Mouse (Mus musculus): ENCODE data around the gene Tango6. TPM values are rescaled to one million over a fixed set of nuclear protein-coding genes. Genes with fewer than 3 reads are reported as not detected.
A peak's percentile ranks its signal among the peaks of the same experiment; 100 is the strongest.

Tango6 gene
- polyA plus RNA-seq, 1 experiment from 2014 or later = 5.8 TPM

DNA sequence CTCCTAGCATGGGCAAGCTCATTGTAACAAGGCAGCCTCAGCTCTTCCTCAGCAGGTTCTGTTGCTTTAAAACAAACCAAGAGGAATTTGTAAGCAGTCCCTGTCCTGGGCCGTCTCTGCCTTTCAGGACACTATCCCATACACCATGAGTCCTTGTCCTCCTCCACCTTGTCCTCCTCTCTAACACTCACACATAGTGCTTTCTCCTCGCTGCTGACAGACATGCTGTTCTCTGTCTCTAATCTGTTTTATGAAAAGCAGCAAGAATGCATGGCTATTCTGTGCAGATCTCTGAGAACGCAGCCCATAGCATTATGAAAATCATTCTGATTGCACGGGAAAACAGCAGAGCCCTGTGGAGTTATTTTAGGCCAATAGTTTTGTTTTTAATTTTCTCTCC lies 78.4 kb downstream of the Tango6 start:
- Histone ChIP-seq H3K9me3 (ENCODE audit: control insufficient read depth, low read length) (no peaks in the 10 kb centered on the region), H3K36me3 (ENCODE audit: control insufficient read depth, insufficient read depth, low read length) (no peaks in the 10 kb centered on the region), H3K4me2 (ENCODE audit: low read depth, low read length) (no peak overlapping the region), H3K9ac (replicated peaks; ENCODE audit: low read depth, low read length) (no peak overlapping the region), H3K27me3 (ENCODE audit: control insufficient read depth, insufficient read depth, low read length) (no peaks in the 10 kb centered on the region), H3K27ac (ENCODE audit: low read depth, low read length) (peak overlapping the region; percentile 60), H3K4me1 (ENCODE audit: control insufficient read depth, insufficient read depth, low read length) (peaks cover 8% of the 10 kb centered on the region; the same call in 1 of the 2 replicates), H3K4me3 (ENCODE audit: low read depth, low read length) (no peak overlapping the region)
- WGBS = 40% methylated on average over 4 of the region's 4 CpGs
- no peak for ATAC-seq (ENCODE audit: low read depth)

DNA sequence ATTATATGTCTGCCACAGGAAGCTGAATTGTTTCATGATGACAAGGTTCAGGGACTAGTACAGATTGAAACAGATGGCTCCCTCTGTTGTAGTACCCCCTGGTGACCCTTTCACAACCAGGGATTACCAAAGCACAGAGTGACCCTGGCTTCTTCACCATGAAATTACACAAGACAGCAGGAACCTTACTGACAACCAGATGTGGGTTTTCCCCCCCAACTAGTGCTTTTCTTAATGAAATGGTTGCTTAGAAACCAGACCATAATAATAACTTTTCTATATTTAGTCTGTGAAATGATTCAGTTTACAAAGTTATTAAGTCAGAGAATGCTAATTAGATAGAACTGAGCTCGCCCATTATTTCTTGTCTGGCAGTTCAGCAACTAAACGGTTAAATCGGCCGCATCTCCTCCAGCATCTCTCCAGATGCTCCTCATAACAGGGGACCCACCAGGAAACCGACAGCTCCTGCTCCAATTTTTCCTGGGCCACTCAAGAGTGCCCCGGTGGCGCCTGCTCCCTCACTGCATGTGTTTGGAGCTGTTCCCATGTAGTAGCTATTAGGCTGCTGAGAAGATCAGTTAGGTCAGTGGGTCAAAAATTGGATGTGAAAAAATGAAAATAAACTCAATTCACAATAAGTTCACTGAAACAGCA lies 79.1 kb downstream of the Tango6 start:
- Histone ChIP-seq H3K9me3 (ENCODE audit: control insufficient read depth, low read length) (no peaks in the 10 kb centered on the region), H3K9ac (replicated peaks; ENCODE audit: low read depth, low read length) (no peak overlapping the region), H3K4me1 (ENCODE audit: control insufficient read depth, insufficient read depth, low read length) (peaks cover 8% of the 10 kb centered on the region; the same call in 1 of the 2 replicates), H3K27me3 (ENCODE audit: control insufficient read depth, insufficient read depth, low read length) (no peaks in the 10 kb centered on the region), H3K36me3 (ENCODE audit: control insufficient read depth, insufficient read depth, low read length) (no peaks in the 10 kb centered on the region), H3K27ac (ENCODE audit: low read depth, low read length) (no peak overlapping the region), H3K4me2 (ENCODE audit: low read depth, low read length) (no peak overlapping the region), H3K4me3 (ENCODE audit: low read depth, low read length) (no peak overlapping the region)
- WGBS = 25% methylated on average over 7 of the region's 7 CpGs
- ATAC-seq (ENCODE audit: low read depth) = no peak; the same call in 1 of the 2 replicates

DNA sequence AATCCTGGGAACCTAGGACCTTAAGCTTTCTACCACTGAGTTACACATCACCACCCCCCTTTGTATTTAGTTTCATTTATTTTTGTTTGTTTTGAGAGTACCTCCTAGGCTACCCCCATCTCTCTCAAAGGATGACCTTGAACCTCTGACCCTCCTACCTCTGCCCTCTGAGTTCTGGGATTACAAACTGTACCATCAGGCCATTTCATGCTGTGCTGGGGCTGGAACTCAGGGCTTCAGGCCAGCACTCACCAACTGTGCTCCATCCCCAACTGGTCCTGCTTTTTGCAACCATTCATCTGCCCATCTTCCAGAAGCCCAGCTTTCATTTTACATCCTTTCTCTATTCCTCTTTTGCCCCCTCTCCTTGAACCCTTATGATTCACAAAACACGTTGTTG lies 81.7 kb downstream of the Tango6 start:
- H3K9ac ChIP-seq (replicated peaks; ENCODE audit: low read depth, low read length) = no peak overlapping the region
- H3K27ac ChIP-seq (ENCODE audit: low read depth, low read length) = no peak overlapping the region
- no peak overlapping the region for H3K4me3 ChIP-seq (ENCODE audit: low read depth, low read length)
- no peaks in the 10 kb centered on the region for H3K27me3 ChIP-seq (ENCODE audit: control insufficient read depth, insufficient read depth, low read length)
- H3K36me3 ChIP-seq (ENCODE audit: control insufficient read depth, insufficient read depth, low read length) = no peaks in the 10 kb centered on the region
- H3K9me3 ChIP-seq (ENCODE audit: control insufficient read depth, low read length) = no peaks in the 10 kb centered on the region
- WGBS = 78% methylated on average over 1 of the region's 1 CpGs
- H3K4me2 ChIP-seq (ENCODE audit: low read depth, low read length) = no peak overlapping the region
- H3K4me1 ChIP-seq (ENCODE audit: control insufficient read depth, insufficient read depth, low read length) = peaks cover 8% of the 10 kb centered on the region; the same call in 1 of the 2 replicates
- no peak for ATAC-seq (ENCODE audit: low read depth)

DNA sequence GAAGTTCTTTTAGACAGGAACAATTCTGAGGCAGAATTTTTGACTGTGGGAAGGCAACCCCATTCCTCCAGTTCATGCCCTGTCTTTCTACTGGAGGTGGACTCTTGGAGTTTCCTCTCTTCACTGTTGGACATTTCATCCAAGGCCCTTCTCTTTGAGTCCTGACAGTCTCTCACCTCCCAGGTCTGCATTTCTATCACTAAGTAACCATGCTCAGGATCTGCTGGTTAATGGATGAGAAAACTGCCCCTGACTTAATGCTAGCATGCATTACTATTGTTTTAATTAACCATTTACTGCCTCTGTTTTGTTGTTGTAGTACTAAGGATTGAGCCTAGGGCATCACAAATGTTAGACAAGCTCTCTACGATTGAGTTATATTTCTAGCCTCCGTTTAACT lies 82.7 kb downstream of the Tango6 start:
- H3K27me3 ChIP-seq (ENCODE audit: control insufficient read depth, insufficient read depth, low read length) = no peaks in the 10 kb centered on the region
- H3K4me1 ChIP-seq (ENCODE audit: control insufficient read depth, insufficient read depth, low read length) = peaks cover 8% of the 10 kb centered on the region; the same call in 1 of the 2 replicates
- no peaks in the 10 kb centered on the region for H3K9me3 ChIP-seq (ENCODE audit: control insufficient read depth, low read length)
- no peak overlapping the region for H3K9ac ChIP-seq (replicated peaks; ENCODE audit: low read depth, low read length)
- 96% methylated on average over 2 of the region's 2 CpGs for WGBS
- no peak for ATAC-seq (ENCODE audit: low read depth)
- no peak overlapping the region for H3K27ac ChIP-seq (ENCODE audit: low read depth, low read length)
- no peak overlapping the region for H3K4me3 ChIP-seq (ENCODE audit: low read depth, low read length)
- H3K36me3 ChIP-seq (ENCODE audit: control insufficient read depth, insufficient read depth, low read length) = no peaks in the 10 kb centered on the region
- H3K4me2 ChIP-seq (ENCODE audit: low read depth, low read length) = no peak overlapping the region

DNA sequence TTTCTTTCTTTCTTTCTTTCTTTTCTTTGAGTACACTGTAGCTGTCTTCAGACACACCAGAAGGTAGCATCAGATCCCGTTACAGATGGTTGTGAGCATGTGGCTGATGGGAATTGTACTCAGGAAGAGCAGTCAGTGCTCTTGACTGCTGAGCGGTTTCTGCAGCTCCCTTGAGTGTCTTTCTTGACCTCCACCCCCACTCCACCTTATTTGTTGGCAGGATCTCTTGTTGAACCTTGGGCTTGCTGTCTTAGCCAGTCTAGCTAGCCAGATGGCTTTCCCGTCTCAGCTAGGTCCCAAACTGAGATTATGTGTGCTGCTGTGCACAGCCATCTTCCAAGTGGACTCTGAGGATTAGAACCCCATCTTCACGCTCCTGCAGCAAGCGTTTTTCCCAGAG lies 83.9 kb downstream of the Tango6 start:
- Histone ChIP-seq H3K27me3 (ENCODE audit: control insufficient read depth, insufficient read depth, low read length) (no peaks in the 10 kb centered on the region), H3K4me3 (ENCODE audit: low read depth, low read length) (no peak overlapping the region), H3K4me2 (ENCODE audit: low read depth, low read length) (no peak overlapping the region), H3K4me1 (ENCODE audit: control insufficient read depth, insufficient read depth, low read length) (peaks cover 3% of the 10 kb centered on the region; the same call in 1 of the 2 replicates), H3K36me3 (ENCODE audit: control insufficient read depth, insufficient read depth, low read length) (no peaks in the 10 kb centered on the region), H3K27ac (ENCODE audit: low read depth, low read length) (no peak overlapping the region), H3K9me3 (ENCODE audit: control insufficient read depth, low read length) (no peaks in the 10 kb centered on the region), H3K9ac (replicated peaks; ENCODE audit: low read depth, low read length) (no peak overlapping the region)
- 83% methylated on average over 5 of the region's 5 CpGs for WGBS
- no peak for ATAC-seq (ENCODE audit: low read depth)

DNA sequence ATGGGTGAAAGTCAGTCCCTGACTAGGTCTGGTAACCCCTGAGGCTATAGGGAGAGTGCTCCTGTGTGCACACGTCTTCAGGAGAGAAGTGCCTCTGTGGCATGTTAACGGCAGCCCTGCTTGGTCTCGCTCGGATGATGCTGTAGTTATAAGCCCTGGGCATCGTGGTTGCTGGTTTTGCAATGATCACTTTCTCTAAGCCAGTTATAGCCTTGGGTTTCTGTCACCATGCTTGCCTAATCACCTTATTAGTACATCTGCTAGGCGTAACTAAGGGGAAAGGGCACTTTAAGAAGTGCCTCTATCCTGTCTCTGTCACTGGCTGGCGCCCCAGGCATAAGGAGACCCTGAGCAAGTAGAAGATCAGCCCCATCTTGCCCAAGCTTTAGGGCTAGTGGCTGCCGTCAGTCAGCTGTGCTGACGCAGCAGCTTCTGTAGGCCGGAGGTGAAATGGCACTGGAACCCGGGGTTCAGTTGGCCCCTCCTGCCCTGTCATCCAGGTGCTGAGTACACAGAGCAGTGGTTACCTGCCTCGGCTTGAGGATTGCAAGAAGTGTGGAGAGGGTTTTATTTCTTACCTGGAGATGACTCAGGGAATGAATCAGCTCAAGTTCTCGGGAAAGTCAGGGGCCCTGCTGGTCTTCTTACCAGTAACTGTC lies 86.4 kb downstream of the Tango6 start:
- Histone ChIP-seq H3K4me2 (ENCODE audit: low read depth, low read length) (no peak overlapping the region), H3K4me3 (ENCODE audit: low read depth, low read length) (no peak overlapping the region), H3K9ac (replicated peaks; ENCODE audit: low read depth, low read length) (no peak overlapping the region), H3K4me1 (ENCODE audit: control insufficient read depth, insufficient read depth, low read length) (no peaks in the 10 kb centered on the region), H3K27ac (ENCODE audit: low read depth, low read length) (no peak overlapping the region), H3K27me3 (ENCODE audit: control insufficient read depth, insufficient read depth, low read length) (no peaks in the 10 kb centered on the region), H3K9me3 (ENCODE audit: control insufficient read depth, low read length) (no peaks in the 10 kb centered on the region), H3K36me3 (ENCODE audit: control insufficient read depth, insufficient read depth, low read length) (no peaks in the 10 kb centered on the region)
- no peak for ATAC-seq (ENCODE audit: low read depth)
- WGBS = 79% methylated on average over 13 of the region's 13 CpGs

DNA sequence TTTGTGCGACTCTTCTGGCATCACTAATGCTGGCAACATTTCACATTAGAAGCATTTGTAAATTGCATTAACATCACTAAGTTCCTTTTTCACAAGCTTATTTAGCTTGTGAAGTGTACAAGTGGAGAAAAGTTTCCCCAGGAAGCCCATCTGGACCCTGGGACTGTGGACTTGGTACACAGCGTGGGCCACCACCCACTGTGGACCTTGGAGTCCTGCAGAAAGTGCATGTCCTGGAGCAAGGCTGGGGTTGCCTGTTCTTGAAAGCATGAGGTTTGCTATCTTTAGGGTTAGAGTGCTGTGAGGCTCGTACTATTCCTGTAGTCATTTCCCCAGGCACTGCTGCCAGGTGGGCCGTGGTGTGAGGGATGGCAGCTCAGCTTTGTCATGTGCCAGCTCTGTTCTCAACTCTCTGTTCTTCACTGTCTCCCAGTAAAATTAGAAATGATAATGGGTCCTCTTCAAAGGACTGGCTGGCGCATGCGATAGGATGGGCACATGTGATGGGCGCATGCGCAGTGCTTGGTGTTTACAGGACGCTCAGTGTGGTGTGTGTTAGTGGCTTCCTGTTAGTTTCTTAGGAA lies 87.8 kb downstream of the Tango6 start:
- no peak overlapping the region for H3K4me2 ChIP-seq (ENCODE audit: low read depth, low read length)
- no peak for ATAC-seq (ENCODE audit: low read depth)
- 0 out of 2 replicates have a peak, but pooled peaks cover 3% of the 10 kb centered on the region for H3K4me1 ChIP-seq (ENCODE audit: control insufficient read depth, insufficient read depth, low read length)
- no peaks in the 10 kb centered on the region for H3K36me3 ChIP-seq (ENCODE audit: control insufficient read depth, insufficient read depth, low read length)
- H3K4me3 ChIP-seq (ENCODE audit: low read depth, low read length) = no peak overlapping the region
- H3K27ac ChIP-seq (ENCODE audit: low read depth, low read length) = no peak overlapping the region
- H3K9ac ChIP-seq (replicated peaks; ENCODE audit: low read depth, low read length) = no peak overlapping the region
- H3K27me3 ChIP-seq (ENCODE audit: control insufficient read depth, insufficient read depth, low read length) = no peaks in the 10 kb centered on the region
- no peaks in the 10 kb centered on the region for H3K9me3 ChIP-seq (ENCODE audit: control insufficient read depth, low read length)
- 92% methylated on average over 9 of the region's 9 CpGs for WGBS

DNA sequence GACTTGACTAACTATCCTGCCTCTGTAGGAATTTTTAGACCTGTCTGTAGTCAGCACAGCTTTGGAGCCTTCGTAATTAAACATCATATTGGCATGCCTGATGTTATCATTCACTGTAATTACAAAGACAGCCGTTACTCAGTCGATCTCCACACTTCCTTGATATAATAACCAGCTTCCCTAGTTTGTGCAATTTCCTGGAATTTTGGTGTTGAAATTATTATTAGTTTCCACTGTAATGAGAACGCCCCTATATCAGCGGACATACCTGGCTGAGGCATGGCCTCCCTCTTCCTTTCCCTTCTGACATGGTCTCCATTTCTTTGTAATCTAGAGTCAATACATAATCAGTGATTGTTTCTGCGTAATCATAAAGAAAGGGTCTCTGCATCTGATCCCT lies 89.2 kb downstream of the Tango6 start:
- H3K27ac ChIP-seq (ENCODE audit: low read depth, low read length) = no peak overlapping the region
- no peak for ATAC-seq (ENCODE audit: low read depth)
- no peaks in the 10 kb centered on the region for H3K36me3 ChIP-seq (ENCODE audit: control insufficient read depth, insufficient read depth, low read length)
- H3K4me2 ChIP-seq (ENCODE audit: low read depth, low read length) = no peak overlapping the region
- H3K9ac ChIP-seq (replicated peaks; ENCODE audit: low read depth, low read length) = no peak overlapping the region
- H3K4me1 ChIP-seq (ENCODE audit: control insufficient read depth, insufficient read depth, low read length) = 0 out of 2 replicates have a peak, but pooled peaks cover 3% of the 10 kb centered on the region
- no peaks in the 10 kb centered on the region for H3K27me3 ChIP-seq (ENCODE audit: control insufficient read depth, insufficient read depth, low read length)
- WGBS = 76% methylated on average over 6 of the region's 6 CpGs
- no peak overlapping the region for H3K4me3 ChIP-seq (ENCODE audit: low read depth, low read length)
- H3K9me3 ChIP-seq (ENCODE audit: control insufficient read depth, low read length) = no peaks in the 10 kb centered on the region

DNA sequence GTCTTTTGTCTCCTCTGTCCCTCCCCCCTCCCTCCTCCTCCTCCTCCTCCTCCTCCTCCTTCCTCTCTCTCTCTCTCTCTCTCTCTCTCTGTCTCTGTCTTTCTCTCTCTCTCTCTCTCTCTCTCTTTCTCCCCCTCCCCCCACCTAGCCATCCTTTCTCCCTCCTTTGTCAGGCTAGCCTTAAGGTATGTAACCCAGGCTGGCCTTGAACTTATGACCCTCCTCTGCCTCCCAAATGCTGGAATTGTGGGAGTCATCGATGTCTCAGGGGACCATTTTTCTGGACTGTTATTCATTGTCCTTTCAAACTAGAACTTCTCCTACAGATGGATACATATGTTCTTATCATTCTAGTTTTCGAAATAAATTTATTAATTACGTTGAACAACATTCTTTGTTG lies 89.6 kb downstream of the Tango6 start:
- H3K27ac ChIP-seq (ENCODE audit: low read depth, low read length) = no peak overlapping the region
- no peak overlapping the region for H3K4me3 ChIP-seq (ENCODE audit: low read depth, low read length)
- H3K4me2 ChIP-seq (ENCODE audit: low read depth, low read length) = no peak overlapping the region
- no peak for ATAC-seq (ENCODE audit: low read depth)
- H3K36me3 ChIP-seq (ENCODE audit: control insufficient read depth, insufficient read depth, low read length) = no peaks in the 10 kb centered on the region
- 94% methylated on average over 3 of the region's 3 CpGs for WGBS
- H3K9ac ChIP-seq (replicated peaks; ENCODE audit: low read depth, low read length) = no peak overlapping the region
- no peaks in the 10 kb centered on the region for H3K27me3 ChIP-seq (ENCODE audit: control insufficient read depth, insufficient read depth, low read length)
- H3K4me1 ChIP-seq (ENCODE audit: control insufficient read depth, insufficient read depth, low read length) = 0 out of 2 replicates have a peak, but pooled peaks cover 3% of the 10 kb centered on the region
- H3K9me3 ChIP-seq (ENCODE audit: control insufficient read depth, low read length) = no peaks in the 10 kb centered on the region
